Mouse (Mus musculus): ENCODE results near the gene Smg7.
A peak's percentile ranks its signal among the peaks of the same experiment; 100 is the strongest.

Gene Smg7

DNA sequence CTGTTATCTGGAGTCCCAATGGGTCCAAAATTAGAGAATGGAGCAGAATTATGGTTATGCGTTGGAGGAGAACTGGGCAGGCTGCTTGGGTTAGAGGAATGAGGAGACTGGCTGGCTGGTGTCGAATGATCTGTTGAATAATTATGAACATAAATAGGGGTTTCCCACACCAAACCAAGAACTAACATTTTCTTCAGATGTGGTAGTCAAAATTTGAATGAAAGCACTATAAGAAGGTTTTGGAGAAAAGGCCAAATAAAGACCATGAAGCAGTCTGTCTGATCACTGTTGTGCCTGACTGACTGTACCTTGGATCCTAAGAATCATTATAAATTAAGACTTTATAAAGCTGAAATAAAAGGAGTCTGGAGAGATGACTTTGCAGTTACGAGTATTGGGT lies 62.1 kb downstream of the Smg7 start:
- no peak for DNase-seq (ENCODE audit: low spot score in 2 of 2)

DNA sequence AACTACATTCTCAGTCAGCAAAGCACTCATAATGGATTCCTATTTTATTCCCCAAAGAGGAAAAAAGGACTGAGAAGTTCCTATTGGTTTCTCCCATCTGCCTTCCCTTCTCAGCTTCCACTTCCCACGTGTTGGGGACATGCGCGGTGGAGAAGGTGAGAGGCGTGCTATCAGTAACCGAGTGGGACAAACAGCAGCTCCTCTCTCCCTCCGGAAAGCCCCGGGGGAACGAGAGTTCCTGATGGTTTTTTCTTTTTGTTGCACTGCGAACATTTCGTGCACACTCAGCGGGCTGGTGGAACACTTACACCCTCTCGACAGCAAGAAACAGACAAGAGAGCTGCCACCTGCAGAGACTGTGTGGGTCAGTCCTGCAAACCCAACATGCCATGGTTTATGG lies 63.6 kb downstream of the Smg7 start:
- no peak for DNase-seq (ENCODE audit: low spot score in 2 of 2)

GRCm38 (mm10) chr1:152838026-152838702 lies 64.3 kb downstream of the Smg7 start:
- DNase-seq (ENCODE audit: low spot score in 2 of 2): no peak

DNA sequence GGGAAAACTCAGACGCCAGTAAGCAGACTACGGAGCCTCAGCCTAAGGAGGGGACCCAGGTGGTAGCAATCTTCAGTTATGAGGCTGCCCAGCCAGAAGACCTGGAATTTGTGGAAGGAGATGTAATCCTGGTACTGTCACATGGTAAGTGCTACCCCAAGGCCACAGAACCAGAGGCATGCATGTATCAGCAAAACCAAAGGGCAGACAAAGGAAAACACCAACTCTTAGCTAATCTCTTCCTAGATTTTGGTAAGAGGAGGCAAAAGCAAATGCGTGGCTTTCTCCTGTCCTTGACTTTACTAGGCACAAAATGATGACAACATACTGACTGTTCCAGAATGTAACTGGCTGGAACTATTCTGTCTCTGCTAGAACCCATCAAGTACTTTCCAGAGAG lies 67.4 kb downstream of the Smg7 start:
- no peak for DNase-seq (ENCODE audit: low spot score in 2 of 2)

- no peak for DNase-seq (ENCODE audit: low spot score in 2 of 2)
Observed at GRCm38 (mm10) chr1:152832316-152832715, 70.1 kb downstream of the Smg7 start.

- no peak for DNase-seq (ENCODE audit: low spot score in 2 of 2)
Observed at GRCm38 (mm10) chr1:152831619-152832018, 70.8 kb downstream of the Smg7 start.

DNA sequence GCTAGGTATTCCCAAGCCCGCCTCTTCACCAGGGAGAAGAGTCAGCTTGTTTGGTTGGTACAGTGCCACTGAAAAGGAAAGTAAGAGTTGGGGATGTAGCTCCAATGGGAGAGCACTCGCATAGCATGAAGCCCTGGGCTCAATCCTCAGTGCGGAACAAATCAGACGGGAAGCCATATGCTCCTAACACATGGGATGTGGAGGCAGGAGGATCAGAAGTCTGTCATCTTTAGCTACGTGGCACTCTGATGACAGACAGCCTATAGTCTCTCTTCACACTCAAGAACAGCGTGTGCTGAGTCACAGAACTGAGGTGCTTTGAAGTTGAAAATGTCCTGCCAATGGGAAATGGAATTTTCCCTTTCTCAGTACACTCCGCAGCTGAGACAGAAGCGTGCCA lies 71.4 kb downstream of the Smg7 start:
- DNase-seq (ENCODE audit: low spot score in 2 of 2): no peak

GRCm38 (mm10) chr1:152830054-152830453 lies 72.4 kb downstream of the Smg7 start:
- DNase-seq (ENCODE audit: low spot score in 2 of 2): no peak

GRCm38 (mm10) chr1:152828637-152829355 lies 73.7 kb downstream of the Smg7 start:
- no peak for DNase-seq (ENCODE audit: low spot score in 2 of 2)

DNA sequence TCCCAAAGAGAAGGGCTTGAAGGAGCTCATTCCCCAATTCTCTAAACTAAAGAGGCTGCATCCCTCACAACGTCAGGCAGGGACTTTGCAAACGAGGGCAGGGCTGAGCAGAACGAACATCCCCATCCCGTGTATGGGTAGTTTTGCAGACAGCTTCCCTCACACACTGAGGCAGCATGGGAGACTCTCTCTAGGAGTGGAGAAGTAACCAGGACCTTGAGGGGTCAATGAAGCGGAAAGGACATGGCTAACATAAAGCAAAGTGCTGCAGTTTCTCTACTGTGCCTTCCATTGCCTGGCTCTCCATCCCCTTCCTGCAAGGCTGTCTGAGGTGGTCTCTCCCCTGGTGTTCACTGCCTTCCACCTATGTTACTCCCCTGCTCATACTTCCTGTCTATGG lies 74.3 kb downstream of the Smg7 start:
- DNase-seq (ENCODE audit: low spot score in 2 of 2): no peak

GRCm38 (mm10) chr1:152826446-152826845 lies 76.0 kb downstream of the Smg7 start:
- no peak for DNase-seq (ENCODE audit: low spot score in 2 of 2)

- no peak for DNase-seq (ENCODE audit: low spot score in 2 of 2)
Observed at GRCm38 (mm10) chr1:152824206-152824605, 78.2 kb downstream of the Smg7 start.

GRCm38 (mm10) chr1:152821746-152822145 lies 80.7 kb downstream of the Smg7 start:
- DNase-seq (ENCODE audit: low spot score in 2 of 2): no peak

DNA sequence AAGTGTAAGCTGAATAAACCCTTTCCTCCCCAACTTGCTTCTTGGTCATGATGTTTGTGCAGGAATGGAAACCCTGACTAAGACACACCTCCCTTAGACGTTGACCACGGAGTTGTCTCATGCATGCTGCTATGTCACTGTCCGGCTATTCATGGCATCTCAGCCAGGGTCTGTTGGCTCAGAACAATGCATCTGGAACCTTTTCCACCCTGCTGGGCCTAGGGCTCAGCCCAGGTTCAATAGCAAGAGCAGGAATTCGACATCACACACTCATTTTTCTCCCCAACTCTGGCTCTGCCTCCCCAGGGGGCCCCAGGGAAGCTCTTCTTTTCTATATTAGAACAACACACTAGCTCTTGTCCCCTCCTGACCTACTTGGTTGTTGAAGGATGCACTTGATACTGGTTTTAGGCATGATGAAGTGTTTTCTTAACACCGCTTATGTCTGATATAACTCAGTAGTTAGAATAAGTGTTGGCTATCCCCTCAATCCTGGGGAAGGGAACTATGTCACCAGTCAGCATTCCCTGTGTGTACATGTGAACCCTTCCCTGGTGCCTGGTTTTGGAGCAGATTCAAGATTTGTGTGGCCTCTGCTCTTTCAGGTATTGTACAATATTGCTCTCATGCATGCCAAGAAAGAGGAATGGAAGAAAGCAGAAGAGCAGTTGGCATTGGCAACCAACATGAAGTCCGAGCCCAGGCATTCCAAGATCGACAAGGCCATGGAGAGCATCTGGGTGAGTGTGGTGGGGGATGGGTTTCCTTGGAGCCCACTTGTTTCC lies 81.3 kb downstream of the Smg7 start:
- no peak for DNase-seq (ENCODE audit: low spot score in 2 of 2)

GRCm38 (mm10) chr1:152819558-152819957 lies 82.9 kb downstream of the Smg7 start:
- DNase-seq (ENCODE audit: low spot score in 2 of 2): no peak

DNA sequence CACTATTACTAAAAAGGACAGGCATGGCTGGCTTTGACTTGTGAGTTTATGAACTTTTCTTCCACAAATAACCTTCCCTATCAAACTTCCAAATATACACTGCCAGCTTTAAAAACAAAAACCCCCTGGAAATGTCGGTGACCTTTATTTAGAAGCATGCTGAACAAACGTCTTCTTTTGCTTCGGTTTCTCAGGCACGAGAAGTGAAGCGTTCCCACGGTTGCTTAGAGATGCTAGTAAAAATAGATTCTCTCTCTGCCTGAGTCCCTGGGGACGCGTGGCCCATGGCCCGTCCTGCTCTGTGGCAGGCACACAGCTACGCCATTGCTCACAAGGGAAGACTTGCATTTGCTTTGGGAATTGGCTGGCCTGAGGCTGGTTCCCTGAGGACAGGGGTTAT lies 84.7 kb downstream of the Smg7 start:
- peak; percentile 51 to 71 for DNase-seq (ENCODE audit: low spot score in 2 of 2)

- no peak for DNase-seq (ENCODE audit: low spot score in 2 of 2)
Observed at GRCm38 (mm10) chr1:152817027-152817769, 85.2 kb downstream of the Smg7 start.

GRCm38 (mm10) chr1:152815265-152815701 lies 87.2 kb downstream of the Smg7 start:
- DNase-seq (ENCODE audit: low spot score in 2 of 2): peak in 1 of 2 experiments; percentile 38

DNA sequence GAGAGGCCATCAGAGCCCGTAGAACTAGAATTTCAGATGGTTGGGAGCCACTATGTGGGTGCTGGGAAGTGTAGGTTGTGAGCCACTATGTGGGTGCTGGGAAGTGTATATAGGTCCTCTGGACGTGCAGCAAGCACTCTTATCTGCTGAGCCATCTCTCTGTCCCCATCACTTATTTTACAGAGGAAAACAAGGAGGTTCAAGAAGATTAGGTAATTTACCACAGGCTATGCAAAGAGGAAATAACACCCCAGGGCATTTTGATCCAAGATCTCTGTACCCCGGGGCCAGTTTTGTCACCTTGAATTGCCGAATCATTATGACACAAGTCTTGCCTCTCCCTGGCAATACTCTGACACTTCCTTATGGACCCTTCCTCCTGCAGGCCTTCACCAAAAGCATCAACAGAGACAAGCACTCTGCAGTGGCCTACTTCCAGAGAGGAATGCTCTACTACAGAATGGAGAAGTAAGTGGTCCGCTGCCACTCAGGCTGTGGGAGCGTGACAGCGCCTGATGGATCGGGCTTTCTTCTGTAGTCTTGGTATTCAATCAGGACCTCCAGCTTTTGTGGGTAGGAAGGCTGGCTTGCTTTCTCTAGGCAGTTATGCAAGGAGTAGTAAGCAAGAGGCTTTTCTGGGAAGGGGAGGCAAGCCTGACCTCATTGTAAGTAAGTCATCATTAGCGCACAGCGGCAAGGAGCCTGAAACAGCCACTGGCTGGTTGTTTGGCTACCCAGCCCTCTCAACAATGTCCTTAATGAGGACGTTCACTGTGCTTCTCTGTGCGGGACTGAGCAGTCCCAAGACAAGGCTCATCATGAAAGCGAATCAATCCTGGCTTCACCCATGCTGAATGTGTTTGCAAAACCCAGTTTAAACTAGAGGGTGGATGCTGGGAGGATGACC lies 91.7 kb downstream of the Smg7 start:
- DNase-seq (ENCODE audit: low spot score in 2 of 2): no peak

DNA sequence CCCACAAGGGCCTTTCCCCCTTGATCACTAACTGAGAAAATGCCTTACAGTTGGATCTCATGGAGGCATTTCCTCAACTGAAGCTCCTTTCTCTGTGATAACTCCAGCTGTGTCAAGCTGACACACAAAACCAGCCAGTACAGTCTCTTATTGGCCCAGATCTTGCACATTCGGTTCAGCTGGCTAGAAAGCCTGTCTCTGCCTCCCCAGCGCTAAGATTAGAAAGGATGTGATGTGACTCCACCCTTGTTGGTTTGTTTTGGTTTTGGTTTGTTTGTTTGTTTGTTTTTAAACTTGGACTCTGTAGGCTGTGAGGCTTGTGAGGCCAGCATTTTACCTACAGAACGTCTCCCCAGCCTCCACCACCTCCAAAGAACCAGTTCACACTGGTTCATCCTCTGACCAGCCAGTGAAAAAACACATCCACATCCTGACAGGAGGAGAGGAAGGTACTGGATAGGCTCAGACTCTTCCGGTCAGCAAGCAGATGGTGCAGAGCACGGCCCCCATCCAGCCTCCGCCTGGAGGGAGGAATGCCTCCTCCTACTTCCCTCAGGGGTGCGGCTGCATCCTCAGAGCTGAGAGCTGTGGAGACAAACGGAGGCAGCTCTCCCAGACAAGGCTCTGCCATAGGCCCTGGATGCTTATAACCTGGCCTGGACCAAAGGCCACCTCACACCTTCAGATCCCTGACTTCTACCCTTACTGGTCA lies 92.7 kb downstream of the Smg7 start:
- no peak for DNase-seq (ENCODE audit: low spot score in 2 of 2)

All from spleen, postnatal 4 days (tissue).